Mouse (Mus musculus): ENCODE data around the gene Ubtf. TPM values are rescaled to one million over a fixed set of nuclear protein-coding genes. Genes with fewer than 3 reads are reported as not detected.

The Ubtf gene
- total RNA-seq, 1 experiment from 2014 or later, result 195 TPM

DNA sequence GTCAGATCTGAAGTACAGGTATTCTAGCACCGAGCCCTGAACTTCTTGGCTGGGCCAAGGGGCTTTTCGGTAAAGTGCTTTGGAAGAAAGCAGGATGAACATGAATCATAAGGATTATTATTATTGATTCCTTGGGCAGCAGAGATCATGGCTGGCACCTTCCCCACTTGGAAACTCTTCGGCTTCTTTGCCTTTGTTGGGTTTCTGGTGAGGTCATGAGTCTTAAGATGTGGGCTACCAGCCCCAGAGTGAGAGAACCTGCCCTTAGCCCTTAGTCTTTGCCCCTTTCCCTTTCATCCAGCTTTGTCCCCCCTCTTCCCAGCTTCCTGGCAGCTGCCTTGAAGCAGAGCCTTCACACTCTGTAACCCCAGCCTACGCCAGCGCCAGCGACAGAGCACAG is 2.4 kb upstream of the Ubtf start:
- ATAC-seq (ENCODE audit: extremely low read depth, insufficient number of reproducible peaks, low FRiP score, poor library complexity, severe bottlenecking), result no peak

DNA sequence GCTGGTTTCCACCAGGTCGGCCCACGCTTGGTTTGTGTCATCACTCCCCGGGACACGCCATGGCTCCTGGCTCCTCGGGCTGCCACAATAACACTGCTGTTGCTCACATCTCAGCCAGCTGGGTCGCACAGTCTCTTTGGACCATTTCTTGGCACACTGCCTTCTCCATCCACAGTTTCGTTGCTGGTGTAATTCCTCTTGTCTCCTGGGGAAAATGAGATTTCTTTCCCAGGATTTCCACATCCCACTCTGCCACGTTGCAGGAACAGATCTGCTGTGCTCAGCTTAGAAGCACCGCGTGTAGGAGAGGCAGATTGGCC is 1.1 kb upstream of the Ubtf start:
- ATAC-seq (ENCODE audit: extremely low read depth, insufficient number of reproducible peaks, low FRiP score, poor library complexity, severe bottlenecking), result no peak

DNA sequence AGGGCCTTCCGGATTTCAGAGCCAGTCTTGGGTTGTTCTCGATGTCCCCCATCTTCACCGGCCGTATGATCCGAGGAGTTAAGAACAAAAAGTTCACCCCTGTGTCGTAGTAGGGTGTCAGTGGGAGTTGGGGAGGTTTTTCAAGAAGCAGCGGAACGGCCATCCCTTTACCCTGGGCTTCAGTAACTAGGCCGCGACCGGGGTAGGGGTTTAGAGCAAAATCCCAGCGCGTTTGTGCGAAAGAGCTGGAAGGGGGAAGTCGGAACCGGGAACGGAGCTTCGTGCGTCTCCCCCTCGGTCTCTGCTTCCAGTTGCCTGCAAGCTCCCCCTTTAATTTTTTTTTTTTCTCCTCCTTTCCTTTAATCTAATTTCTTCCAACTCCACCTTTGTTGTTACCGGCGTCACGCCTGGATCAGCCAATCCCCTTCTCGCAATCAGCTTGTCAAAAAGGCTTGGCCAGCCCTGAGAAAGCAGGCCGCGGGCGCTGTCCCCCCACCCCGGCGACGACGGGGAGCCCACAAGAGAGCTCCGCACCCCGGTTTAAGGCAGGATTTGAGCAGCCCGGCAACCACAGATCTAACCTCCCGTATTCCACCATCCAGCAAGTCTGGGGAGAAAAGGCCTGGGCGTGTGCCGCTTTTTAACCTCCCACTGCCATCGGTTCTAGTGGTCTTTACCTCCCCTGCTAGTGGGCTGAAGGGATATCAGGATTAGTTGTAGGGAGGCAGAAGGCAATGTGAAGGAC is 571 bp upstream of the Ubtf start:
- no peak for ATAC-seq (ENCODE audit: extremely low read depth, insufficient number of reproducible peaks, low FRiP score, poor library complexity, severe bottlenecking)

DNA sequence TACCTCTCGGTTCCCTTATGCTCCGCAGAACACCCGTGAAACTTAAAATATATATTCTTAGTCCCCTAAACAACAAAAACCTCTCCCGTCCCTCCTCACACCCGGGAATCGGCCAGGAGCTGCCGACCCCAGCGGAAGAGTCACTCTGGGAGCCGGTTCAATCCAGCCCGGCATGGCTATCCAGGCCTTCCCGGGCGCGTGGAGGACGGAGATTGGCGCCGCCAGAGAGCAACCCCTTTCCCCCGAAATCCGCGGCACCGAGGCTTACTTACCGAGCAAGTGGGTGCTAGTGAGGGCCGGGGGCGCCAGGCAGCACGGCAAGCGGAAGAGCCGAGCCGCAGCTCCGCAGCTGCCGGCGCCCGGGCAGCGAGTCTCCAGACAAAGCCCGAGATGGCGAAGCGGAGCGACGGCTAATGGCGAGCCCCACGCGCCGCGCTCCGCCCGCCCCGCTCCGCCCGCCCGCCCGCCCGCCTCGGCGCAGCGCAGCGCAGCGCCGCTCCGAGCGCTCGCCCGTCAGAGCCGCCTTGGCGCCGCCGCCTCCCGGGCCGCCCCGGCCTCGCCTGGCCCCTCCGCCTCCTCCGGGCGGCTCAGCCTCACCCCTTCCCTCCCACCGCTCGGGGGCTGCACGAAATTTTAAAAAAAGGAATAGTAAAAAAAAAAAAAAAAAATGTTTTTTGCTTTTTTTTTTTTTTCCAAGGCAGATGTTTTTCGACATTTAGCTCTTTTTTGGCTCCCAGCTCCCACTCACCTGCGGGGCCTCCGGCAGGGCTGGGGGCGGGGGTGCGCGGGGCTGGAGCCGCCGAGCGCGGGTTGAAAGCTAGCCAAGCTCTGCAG is 749 bp downstream of the Ubtf start:
- no peak for ATAC-seq (ENCODE audit: extremely low read depth, insufficient number of reproducible peaks, low FRiP score, poor library complexity, severe bottlenecking)

DNA sequence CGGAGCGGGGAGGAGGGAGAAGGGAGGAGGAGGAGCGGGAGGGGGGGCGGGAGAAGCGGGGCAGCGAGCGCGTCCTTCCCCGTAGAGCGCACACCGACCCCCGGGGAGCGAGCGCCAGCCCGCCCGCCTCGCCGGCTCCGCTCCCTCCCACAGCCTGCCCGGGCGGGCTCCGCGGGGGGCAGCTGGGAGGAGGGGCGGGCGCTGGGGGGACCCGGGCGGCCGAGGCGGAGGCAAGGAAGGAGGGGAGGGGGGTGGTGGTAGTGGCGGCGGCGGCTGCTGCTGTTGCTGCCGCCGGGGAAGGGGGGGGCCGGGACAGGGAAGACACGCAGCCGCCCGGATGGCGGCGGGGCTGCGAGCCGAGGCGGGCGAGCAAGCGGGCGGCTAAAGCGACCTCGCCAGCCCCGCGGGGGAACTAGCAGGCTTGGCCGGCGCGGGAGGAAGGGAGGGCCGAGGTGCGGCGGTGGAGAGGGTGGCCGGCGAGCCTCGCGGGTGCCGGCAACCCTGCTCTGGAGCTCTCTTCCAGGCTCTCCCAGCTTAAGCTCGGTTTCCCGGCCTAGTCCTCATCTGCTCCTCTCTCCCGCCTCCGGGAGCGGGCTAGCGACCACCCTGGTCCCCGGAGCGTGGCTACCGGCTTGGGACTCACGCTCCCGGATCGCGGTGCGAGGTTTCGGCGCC is 1.5 kb downstream of the Ubtf start:
- no peak for ATAC-seq (ENCODE audit: extremely low read depth, insufficient number of reproducible peaks, low FRiP score, poor library complexity, severe bottlenecking)

GRCm38 (mm10) chr11:102317298-102317900 is 2.1 kb downstream of the Ubtf start:
- ATAC-seq (ENCODE audit: extremely low read depth, insufficient number of reproducible peaks, low FRiP score, poor library complexity, severe bottlenecking), result peak; percentile 2

DNA sequence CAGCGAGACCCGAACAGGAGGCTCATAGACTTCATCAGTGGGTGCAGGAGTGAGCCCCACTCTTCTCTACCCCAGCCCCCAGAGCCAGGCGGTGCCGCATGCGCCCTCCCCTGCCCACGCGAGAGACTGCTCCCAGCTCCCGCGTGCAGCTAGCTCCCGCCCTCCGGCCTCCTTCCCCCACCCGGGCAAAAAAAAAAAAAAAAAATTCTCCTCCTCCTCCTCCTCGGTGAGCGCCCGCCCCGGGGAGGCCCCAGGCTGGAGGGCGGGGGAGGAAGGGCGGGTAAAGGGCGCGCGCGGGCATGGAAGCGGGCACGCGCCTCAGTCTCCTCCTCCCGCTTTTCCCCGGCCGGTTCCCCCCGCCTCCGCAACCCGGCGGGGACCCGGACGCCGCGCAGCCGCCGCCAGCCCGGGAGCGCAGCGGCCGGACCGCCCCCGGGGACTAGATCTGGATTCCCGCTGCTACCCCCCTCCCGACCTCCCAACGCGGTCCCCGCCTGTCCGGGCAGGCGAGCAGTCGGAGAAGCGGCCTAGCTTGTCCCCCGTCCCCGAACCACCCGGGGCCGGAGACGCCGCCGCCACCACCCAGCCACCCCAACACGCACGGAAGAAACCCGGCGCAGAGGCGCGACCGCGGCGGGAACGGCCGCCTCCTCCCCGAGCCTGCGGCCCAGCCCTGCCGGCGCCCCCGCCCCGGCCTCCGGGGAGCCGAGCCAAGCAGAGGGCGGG is 2.8 kb downstream of the Ubtf start:
- peak; percentile 45 for ATAC-seq (ENCODE audit: extremely low read depth, insufficient number of reproducible peaks, low FRiP score, poor library complexity, severe bottlenecking)

- no peak for ATAC-seq (ENCODE audit: extremely low read depth, insufficient number of reproducible peaks, low FRiP score, poor library complexity, severe bottlenecking)
Observed at GRCm38 (mm10) chr11:102315690-102316571, 3.6 kb downstream of the Ubtf start.

- ATAC-seq (ENCODE audit: extremely low read depth, insufficient number of reproducible peaks, low FRiP score, poor library complexity, severe bottlenecking), result no peak
Observed at GRCm38 (mm10) chr11:102314321-102314720, 5.2 kb downstream of the Ubtf start.

GRCm38 (mm10) chr11:102312586-102312985 is 7.0 kb downstream of the Ubtf start:
- ATAC-seq (ENCODE audit: extremely low read depth, insufficient number of reproducible peaks, low FRiP score, poor library complexity, severe bottlenecking), result no peak

DNA sequence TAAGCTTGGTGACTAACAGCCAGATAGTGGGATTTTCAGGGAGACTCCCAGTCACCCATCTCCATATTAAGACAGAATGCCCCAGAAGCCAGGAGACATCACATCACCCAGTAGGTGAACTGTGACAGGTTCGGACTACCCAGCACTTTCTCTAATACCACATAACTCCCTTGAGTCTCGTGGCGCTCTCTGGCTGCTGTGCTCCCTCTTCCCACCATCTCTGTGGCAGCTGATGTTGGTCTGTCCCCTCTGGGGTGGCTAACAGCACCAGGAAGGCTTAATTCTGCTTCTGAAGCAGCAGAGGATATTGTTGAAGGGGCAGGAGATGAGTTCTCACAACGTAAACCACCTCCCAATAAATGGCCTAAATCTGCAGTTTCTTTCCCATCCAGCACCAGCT is 7.6 kb downstream of the Ubtf start:
- no peak for ATAC-seq (ENCODE audit: extremely low read depth, insufficient number of reproducible peaks, low FRiP score, poor library complexity, severe bottlenecking)

DNA sequence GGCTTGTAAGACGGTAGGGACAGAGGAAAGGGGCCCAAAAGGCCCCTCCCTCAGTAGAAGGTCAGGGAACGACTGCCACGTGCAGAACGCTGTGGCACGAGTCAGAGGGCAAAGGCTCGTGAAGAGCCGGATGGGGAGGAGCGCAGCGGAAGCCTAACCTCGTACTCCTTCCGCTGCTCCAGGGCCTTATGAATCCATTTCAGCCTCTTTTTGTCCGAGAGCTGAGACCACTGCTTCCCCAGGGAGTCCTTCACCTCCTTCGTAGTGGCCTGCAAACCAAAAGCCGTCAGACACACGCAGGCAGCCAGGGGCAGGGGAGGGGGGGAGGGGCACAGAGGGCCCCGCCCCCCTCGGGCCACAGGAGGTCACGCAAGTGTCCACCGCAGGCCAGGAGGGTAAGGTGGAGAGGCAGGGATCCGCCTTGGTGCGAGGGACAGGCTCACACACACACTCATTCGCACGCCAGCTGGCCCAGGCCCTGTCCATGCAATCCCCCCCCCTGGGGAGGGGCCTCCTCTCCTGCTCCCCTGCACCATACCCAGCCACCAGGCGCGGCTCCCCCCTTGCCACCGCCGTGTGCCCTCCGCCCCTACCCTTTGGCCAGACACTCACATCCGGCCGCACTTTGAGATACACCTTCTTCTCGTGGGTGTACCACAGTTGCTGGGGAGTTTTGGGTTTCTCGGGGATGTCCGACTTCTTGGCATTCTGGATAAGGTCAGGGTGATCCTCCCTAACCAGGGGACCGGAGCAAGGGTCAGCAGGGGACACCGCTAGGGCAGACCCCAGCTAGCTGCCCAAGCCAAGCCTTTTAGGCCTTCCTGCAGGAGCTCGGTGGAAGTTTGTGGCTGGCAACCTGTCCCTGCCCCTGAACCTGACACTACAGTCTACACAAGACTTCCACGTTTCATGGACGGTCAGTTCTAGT is 8.5 kb downstream of the Ubtf start:
- no peak for ATAC-seq (ENCODE audit: extremely low read depth, insufficient number of reproducible peaks, low FRiP score, poor library complexity, severe bottlenecking)

GRCm38 (mm10) chr11:102309821-102310617 is 9.5 kb downstream of the Ubtf start:
- no peak for ATAC-seq (ENCODE audit: extremely low read depth, insufficient number of reproducible peaks, low FRiP score, poor library complexity, severe bottlenecking)

GRCm38 (mm10) chr11:102308979-102309378 is 10.6 kb downstream of the Ubtf start:
- ATAC-seq (ENCODE audit: extremely low read depth, insufficient number of reproducible peaks, low FRiP score, poor library complexity, severe bottlenecking), result peak; percentile 94

- no peak for ATAC-seq (ENCODE audit: extremely low read depth, insufficient number of reproducible peaks, low FRiP score, poor library complexity, severe bottlenecking)
Observed at GRCm38 (mm10) chr11:102308104-102308503, 11.4 kb downstream of the Ubtf start.

DNA sequence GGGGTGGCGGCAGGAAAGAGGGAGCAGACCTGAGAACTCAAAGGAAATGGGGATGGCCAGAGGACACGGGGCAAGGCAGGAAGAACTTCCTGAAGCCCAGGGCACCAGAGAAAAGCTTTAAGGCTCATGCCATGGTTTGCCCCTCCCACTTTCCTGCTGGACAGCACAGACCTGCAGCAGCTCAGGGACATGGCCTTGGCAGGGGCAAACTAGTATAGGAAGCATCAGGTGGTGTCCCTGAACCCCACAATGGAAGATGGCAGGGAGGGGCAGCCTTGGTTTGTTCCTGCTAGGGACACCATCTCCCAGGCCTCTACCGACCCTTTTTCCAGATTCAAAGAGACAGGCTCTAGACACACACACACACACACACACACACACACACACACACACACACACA is 14.2 kb downstream of the Ubtf start:
- no peak for ATAC-seq (ENCODE audit: extremely low read depth, insufficient number of reproducible peaks, low FRiP score, poor library complexity, severe bottlenecking)
